Mouse (Mus musculus) hindbrain, embryonic 13.5 days (tissue): ENCODE results near the gene Lce1c. TPM values are rescaled to one million over a fixed set of nuclear protein-coding genes. Genes with fewer than 3 reads are reported as not detected.

Experiments used
- ATAC-seq: fragments of 200-750 bp; cut with Nextera tagmentation; 2 replicates; pipeline ENCODE4 v1.8.0; 2017; ENCODE audit warnings: moderate TSS enrichment; ENCODE audit not compliant: low FRiP score
- H3K27ac ChIP-seq: fragments of 300-500 bp; sonication (generic); 2 replicates; pipeline ENCODE4 v1.5.1; 2015; ENCODE audit warnings: inconsistent platforms, mild to moderate bottlenecking, moderate library complexity
- H3K27me3 ChIP-seq: fragments of 300-500 bp; sonication (generic); 2 replicates; pipeline ENCODE4 v1.6.1; 2015; ENCODE audit warnings: mild to moderate bottlenecking, inconsistent platforms
- H3K36me3 ChIP-seq: fragments of 300-500 bp; sonication (generic); 2 replicates; pipeline ENCODE4 v1.6.1; 2015; ENCODE audit warnings: mild to moderate bottlenecking, inconsistent platforms
- H3K4me1 ChIP-seq: fragments of 300-500 bp; sonication (generic); replicated peaks from 2 replicates; pipeline ENCODE4 v1.6.1; 2015; ENCODE audit warnings: inconsistent platforms
- H3K4me2 ChIP-seq: fragments of 300-500 bp; sonication (generic); 2 replicates; pipeline ENCODE4 v1.6.1; 2015; ENCODE audit warnings: inconsistent platforms, mild to moderate bottlenecking, moderate library complexity
- H3K4me3 ChIP-seq: fragments of 300-500 bp; sonication (generic); 2 replicates; pipeline ENCODE4 v1.5.1; 2015; ENCODE audit warnings: mild to moderate bottlenecking, inconsistent platforms
- H3K9ac ChIP-seq: fragments of 300-500 bp; sonication (generic); 2 replicates; pipeline ENCODE4 v1.6.1; 2015; ENCODE audit warnings: mild to moderate bottlenecking, inconsistent platforms
- H3K9me3 ChIP-seq: fragments of 300-500 bp; sonication (generic); 2 replicates; pipeline ENCODE4 v1.6.1; 2016; ENCODE audit warnings: inconsistent platforms
- WGBS: fragments of 180-500 bp; shearing (Covaris S2); methylation state at CpG from one replicate; pipeline ENCODE4 v1.1.7; 2015; 5-methylcytosine and 5-hydroxymethylcytosine counted together
- polyA plus RNA-seq: library from polyadenylated mRNA; unstranded; fragments of >200 nt; fragmentation: Nextera tagmentation; extraction: Ambion mirVana; gene quantifications from 2 replicates; pipeline ENCODE4 v1.2.1, GENCODE M21; 2015

The Lce1c gene
- polyA plus RNA-seq, 1 experiment from 2014 or later = not detected

- Histone ChIP-seq H3K4me1 (no peaks in the 10 kb centered on the region), H3K27ac (no peak within 1 kb of the TSS), H3K9me3 (no peaks in the 10 kb centered on the region), H3K36me3 (no peaks in the 10 kb centered on the region), H3K27me3 (no peaks in the 10 kb centered on the region), H3K4me2 (no peak within 1 kb of the TSS), H3K9ac (no peak within 1 kb of the TSS), H3K4me3 (no peak within 1 kb of the TSS)
- ATAC-seq = no peak
- WGBS = 79% methylated on average over 3 of the region's 3 CpGs
Measured at GRCm38 (mm10) chr3:92720250-92720649, 41.2 kb downstream of the Lce1c start, which contains the start of gene Lce1f. Gene Lce1f (minus strand): TSS chr3:92720350.

- H3K27me3 ChIP-seq = no peaks in the 10 kb centered on the region
- no peak overlapping the region for H3K4me2 ChIP-seq
- H3K36me3 ChIP-seq = no peaks in the 10 kb centered on the region
- ATAC-seq = no peak
- H3K27ac ChIP-seq = no peak overlapping the region
- H3K4me3 ChIP-seq = no peak overlapping the region
- no peaks in the 10 kb centered on the region for H3K4me1 ChIP-seq
- H3K9ac ChIP-seq = no peak overlapping the region
- no peaks in the 10 kb centered on the region for H3K9me3 ChIP-seq
- WGBS = 89% methylated on average over 5 of the region's 5 CpGs
Measured at GRCm38 (mm10) chr3:92722631-92723030, 43.6 kb downstream of the Lce1c start.

Other genes with a start within 250 kb of the Lce1c start
- 9.0 and 11.1 TPM in 2 replicates for gene Gm9774, start 249.8 kb upstream of the Lce1c start, polyA plus RNA-seq
- gene Sprr2k, start 246.7 kb upstream of the Lce1c start, polyA plus RNA-seq = not detected in 2 replicates
- gene Sprr1b, start 240.5 kb upstream of the Lce1c start, polyA plus RNA-seq = not detected in 2 replicates
- gene Sprr3, start 220.5 kb upstream of the Lce1c start, polyA plus RNA-seq = not detected in 2 replicates
- gene Sprr1a, start 193.4 kb upstream of the Lce1c start, polyA plus RNA-seq = not detected in 2 replicates
- not detected in 2 replicates for gene Sprr4, start 178.8 kb upstream of the Lce1c start, polyA plus RNA-seq
- not detected in 2 replicates for gene 2310046K23Rik, start 144.7 kb upstream of the Lce1c start, polyA plus RNA-seq
- gene Ivl, start 105.5 kb upstream of the Lce1c start, polyA plus RNA-seq = not detected in 2 replicates
- not detected in 2 replicates for gene Smcp, start 90.2 kb upstream of the Lce1c start, polyA plus RNA-seq
- gene 2210017I01Rik, start 71.8 kb upstream of the Lce1c start, polyA plus RNA-seq = not detected in 2 replicates
- not detected in 2 replicates for gene Lce6a, start 57.6 kb upstream of the Lce1c start, polyA plus RNA-seq
- not detected in 2 replicates for gene Lce1a1, start 30.9 kb upstream of the Lce1c start, polyA plus RNA-seq
- gene Lce1b, start 22.3 kb upstream of the Lce1c start, polyA plus RNA-seq = not detected in 2 replicates
- gene Lce1a2, start 8.9 kb upstream of the Lce1c start, polyA plus RNA-seq = not detected in 2 replicates
- not detected in 2 replicates for gene Lce1d, start 8.0 kb downstream of the Lce1c start, polyA plus RNA-seq
- gene Lce1e, start 29.8 kb downstream of the Lce1c start, polyA plus RNA-seq = not detected in 2 replicates
- not detected in 2 replicates for gene Lce1f, start 41.1 kb downstream of the Lce1c start, polyA plus RNA-seq
- not detected in 2 replicates for gene Gm38119, start 59.8 kb downstream of the Lce1c start, polyA plus RNA-seq
- gene Lce1g, start 73.1 kb downstream of the Lce1c start, polyA plus RNA-seq = not detected in 2 replicates
- gene Lce1h, start 85.8 kb downstream of the Lce1c start, polyA plus RNA-seq = not detected in 2 replicates
- gene Lce1i, start 99.7 kb downstream of the Lce1c start, polyA plus RNA-seq = not detected in 2 replicates
- gene Lce1j, start 111.3 kb downstream of the Lce1c start, polyA plus RNA-seq = not detected in 2 replicates
- not detected in 2 replicates for gene Lce1k, start 128.6 kb downstream of the Lce1c start, polyA plus RNA-seq
- not detected in 2 replicates for gene Kprp, start 148.0 kb downstream of the Lce1c start, polyA plus RNA-seq
- gene Lce1l, start 172.0 kb downstream of the Lce1c start, polyA plus RNA-seq = not detected in 2 replicates
- gene 2310050C09Rik, start 191.0 kb downstream of the Lce1c start, polyA plus RNA-seq = not detected in 2 replicates
- not detected in 2 replicates for gene Lce3a, start 247.0 kb downstream of the Lce1c start, polyA plus RNA-seq